Mouse (Mus musculus) hindbrain, embryonic 16.5 days (tissue): Measurements from ENCODE around the gene 1700019D03Rik. TPM values are rescaled to one million over a fixed set of nuclear protein-coding genes. Genes with fewer than 3 reads are reported as not detected.

Experiments used
- polyA plus RNA-seq: library from polyadenylated mRNA; unstranded; fragments of >200 nt; fragmentation: Nextera tagmentation; extraction: Ambion mirVana; gene quantifications from 2 replicates; pipeline ENCODE4 v1.2.1, GENCODE M21; 2015

The 1700019D03Rik gene
- polyA plus RNA-seq, 1 experiment from 2014 or later, result 6.5 TPM

Other genes with a start within 250 kb of the 1700019D03Rik start
- 44.3 and 44.7 TPM in 2 replicates for gene Inpp1, start 202.5 kb downstream of the 1700019D03Rik start, polyA plus RNA-seq
- 29.0 and 29.3 TPM in 2 replicates for gene Hibch, start 175.2 kb downstream of the 1700019D03Rik start, polyA plus RNA-seq
- 0.21 and 0.59 TPM in 2 replicates for gene Mstn, start 41.5 kb upstream of the 1700019D03Rik start, polyA plus RNA-seq
- not detected in 2 replicates for gene 1700019A02Rik, start 167.5 kb upstream of the 1700019D03Rik start, polyA plus RNA-seq